Mouse (Mus musculus): ENCODE data around the gene Gm42669. TPM values are rescaled to one million over a fixed set of nuclear protein-coding genes. Genes with fewer than 3 reads are reported as not detected.

The Gm42669 gene
- polyA plus RNA-seq, 1 experiment from 2014 or later: 0.57 TPM

GRCm38 (mm10) chr5:107492471-107492870 is 14.9 kb upstream of the Gm42669 start:
- ATAC-seq (ENCODE audit: low FRiP score) (no peak), DNase-seq (ENCODE audit: low spot score) (no peak)
- no peak overlapping the region for H3K9ac ChIP-seq (ENCODE audit: low read depth, low read length)
- no peak overlapping the region for H3K4me2 ChIP-seq (replicated peaks; ENCODE audit: low read depth, low read length)
- H3K4me1 ChIP-seq (replicated peaks; ENCODE audit: control insufficient read depth, insufficient read depth, low read length): 0 out of 2 replicates have a peak, but pooled peaks cover under 1% of the 10 kb centered on the region
- no peak overlapping the region for H3K27ac ChIP-seq (ENCODE audit: low read depth, low read length)
- H3K4me3 ChIP-seq (ENCODE audit: low read depth, low read length): no peak overlapping the region
- H3K27me3 ChIP-seq (ENCODE audit: control insufficient read depth, insufficient read depth, low read length): no peaks in the 10 kb centered on the region
- 88% methylated on average over 2 of the region's 2 CpGs for WGBS
- no peaks in the 10 kb centered on the region for H3K9me3 ChIP-seq (ENCODE audit: control insufficient read depth, low read length)
- H3K36me3 ChIP-seq (ENCODE audit: control insufficient read depth, insufficient read depth, low read length): no peaks in the 10 kb centered on the region

GRCm38 (mm10) chr5:107494759-107495158 is 12.7 kb upstream of the Gm42669 start:
- H3K9me3 ChIP-seq (ENCODE audit: control insufficient read depth, low read length): no peaks in the 10 kb centered on the region
- ATAC-seq (ENCODE audit: low FRiP score) (no peak), DNase-seq (ENCODE audit: low spot score) (no peak)
- 0 out of 2 replicates have a peak, but pooled peaks cover 2% of the 10 kb centered on the region for H3K4me1 ChIP-seq (replicated peaks; ENCODE audit: control insufficient read depth, insufficient read depth, low read length)
- 97% methylated on average over 5 of the region's 5 CpGs for WGBS
- H3K36me3 ChIP-seq (ENCODE audit: control insufficient read depth, insufficient read depth, low read length): no peaks in the 10 kb centered on the region
- no peak overlapping the region for H3K9ac ChIP-seq (ENCODE audit: low read depth, low read length)
- no peak overlapping the region for H3K4me2 ChIP-seq (replicated peaks; ENCODE audit: low read depth, low read length)
- no peak overlapping the region for H3K27ac ChIP-seq (ENCODE audit: low read depth, low read length)
- no peaks in the 10 kb centered on the region for H3K27me3 ChIP-seq (ENCODE audit: control insufficient read depth, insufficient read depth, low read length)
- no peak overlapping the region for H3K4me3 ChIP-seq (ENCODE audit: low read depth, low read length)

GRCm38 (mm10) chr5:107496047-107496446 is 11.4 kb upstream of the Gm42669 start:
- no peak overlapping the region for H3K9ac ChIP-seq (ENCODE audit: low read depth, low read length)
- 90% methylated on average over 2 of the region's 2 CpGs for WGBS
- no peaks in the 10 kb centered on the region for H3K9me3 ChIP-seq (ENCODE audit: control insufficient read depth, low read length)
- ATAC-seq (ENCODE audit: low FRiP score) (no peak), DNase-seq (ENCODE audit: low spot score) (no peak)
- H3K27ac ChIP-seq (ENCODE audit: low read depth, low read length): no peak overlapping the region
- H3K27me3 ChIP-seq (ENCODE audit: control insufficient read depth, insufficient read depth, low read length): no peaks in the 10 kb centered on the region
- H3K4me3 ChIP-seq (ENCODE audit: low read depth, low read length): no peak overlapping the region
- 0 out of 2 replicates have a peak, but pooled peaks cover 2% of the 10 kb centered on the region for H3K4me1 ChIP-seq (replicated peaks; ENCODE audit: control insufficient read depth, insufficient read depth, low read length)
- no peak overlapping the region for H3K4me2 ChIP-seq (replicated peaks; ENCODE audit: low read depth, low read length)
- no peaks in the 10 kb centered on the region for H3K36me3 ChIP-seq (ENCODE audit: control insufficient read depth, insufficient read depth, low read length)

GRCm38 (mm10) chr5:107497519-107498501 is 9.6 kb upstream of the Gm42669 start:
- Histone ChIP-seq H3K4me1 (replicated peaks; ENCODE audit: control insufficient read depth, insufficient read depth, low read length) (0 out of 2 replicates have a peak, but pooled peaks cover 2% of the 10 kb centered on the region), H3K27me3 (ENCODE audit: control insufficient read depth, insufficient read depth, low read length) (no peaks in the 10 kb centered on the region), H3K36me3 (ENCODE audit: control insufficient read depth, insufficient read depth, low read length) (no peaks in the 10 kb centered on the region), H3K4me3 (ENCODE audit: low read depth, low read length) (no peak overlapping the region; the same call in 1 of the 2 replicates), H3K27ac (ENCODE audit: low read depth, low read length) (peak overlapping the region; percentile 14; the same call in 1 of the 2 replicates), H3K4me2 (replicated peaks; ENCODE audit: low read depth, low read length) (peak overlapping the region; percentile 14; the same call in 1 of the 2 replicates), H3K9ac (ENCODE audit: low read depth, low read length) (no peak overlapping the region), H3K9me3 (ENCODE audit: control insufficient read depth, low read length) (no peaks in the 10 kb centered on the region)
- ATAC-seq (ENCODE audit: low FRiP score) (peak; percentile 89), DNase-seq (ENCODE audit: low spot score) (peak; percentile 63)
- WGBS: 59% methylated on average over 10 of the region's 10 CpGs

GRCm38 (mm10) chr5:107498806-107499310 is 8.6 kb upstream of the Gm42669 start:
- Histone ChIP-seq H3K4me1 (replicated peaks; ENCODE audit: control insufficient read depth, insufficient read depth, low read length) (0 out of 2 replicates have a peak, but pooled peaks cover 2% of the 10 kb centered on the region), H3K4me3 (ENCODE audit: low read depth, low read length) (no peak overlapping the region), H3K4me2 (replicated peaks; ENCODE audit: low read depth, low read length) (peak overlapping the region; percentile 6; the same call in 1 of the 2 replicates), H3K27ac (ENCODE audit: low read depth, low read length) (no peak overlapping the region), H3K27me3 (ENCODE audit: control insufficient read depth, insufficient read depth, low read length) (no peaks in the 10 kb centered on the region), H3K9me3 (ENCODE audit: control insufficient read depth, low read length) (no peaks in the 10 kb centered on the region), H3K9ac (ENCODE audit: low read depth, low read length) (no peak overlapping the region), H3K36me3 (ENCODE audit: control insufficient read depth, insufficient read depth, low read length) (no peaks in the 10 kb centered on the region)
- DNase-seq (ENCODE audit: low spot score) (no peak), ATAC-seq (ENCODE audit: low FRiP score) (no peak)
- 58% methylated on average over 5 of the region's 5 CpGs for WGBS

GRCm38 (mm10) chr5:107499891-107500535 is 7.4 kb upstream of the Gm42669 start:
- 90% methylated on average over 5 of the region's 5 CpGs for WGBS
- DNase-seq (ENCODE audit: low spot score): no peak

GRCm38 (mm10) chr5:107500741-107501140 is 6.7 kb upstream of the Gm42669 start:
- Histone ChIP-seq H3K4me1 (replicated peaks; ENCODE audit: control insufficient read depth, insufficient read depth, low read length) (0 out of 2 replicates have a peak, but pooled peaks cover 2% of the 10 kb centered on the region), H3K4me2 (replicated peaks; ENCODE audit: low read depth, low read length) (no peak overlapping the region)
- no peak for ATAC-seq (ENCODE audit: low FRiP score)

More at GRCm38 (mm10) chr5:107499891-107500535, 7.4 kb upstream of the Gm42669 start:
- no peaks in the 10 kb centered on the region for H3K36me3 ChIP-seq (ENCODE audit: control insufficient read depth, insufficient read depth, low read length)
- H3K4me3 ChIP-seq (ENCODE audit: low read depth, low read length): no peak overlapping the region
- no peak overlapping the region for H3K27ac ChIP-seq (ENCODE audit: low read depth, low read length)
- H3K4me2 ChIP-seq (replicated peaks; ENCODE audit: low read depth, low read length): no peak overlapping the region
- 0 out of 2 replicates have a peak, but pooled peaks cover 2% of the 10 kb centered on the region for H3K4me1 ChIP-seq (replicated peaks; ENCODE audit: control insufficient read depth, insufficient read depth, low read length)
- no peak overlapping the region for H3K9ac ChIP-seq (ENCODE audit: low read depth, low read length)
- ATAC-seq (ENCODE audit: low FRiP score): no peak
- H3K27me3 ChIP-seq (ENCODE audit: control insufficient read depth, insufficient read depth, low read length): no peaks in the 10 kb centered on the region
- no peaks in the 10 kb centered on the region for H3K9me3 ChIP-seq (ENCODE audit: control insufficient read depth, low read length)

GRCm38 (mm10) chr5:107510503-107510902 is 3.1 kb downstream of the Gm42669 start:
- 88% methylated on average over 10 of the region's 10 CpGs for WGBS
- Histone ChIP-seq H3K4me1 (replicated peaks; ENCODE audit: control insufficient read depth, insufficient read depth, low read length) (no peaks in the 10 kb centered on the region), H3K27ac (ENCODE audit: low read depth, low read length) (no peak overlapping the region), H3K36me3 (ENCODE audit: control insufficient read depth, insufficient read depth, low read length) (no peaks in the 10 kb centered on the region), H3K4me2 (replicated peaks; ENCODE audit: low read depth, low read length) (no peak overlapping the region), H3K9ac (ENCODE audit: low read depth, low read length) (no peak overlapping the region), H3K9me3 (ENCODE audit: control insufficient read depth, low read length) (no peaks in the 10 kb centered on the region), H3K4me3 (ENCODE audit: low read depth, low read length) (no peak overlapping the region), H3K27me3 (ENCODE audit: control insufficient read depth, insufficient read depth, low read length) (no peaks in the 10 kb centered on the region)
- DNase-seq (ENCODE audit: low spot score) (no peak), ATAC-seq (ENCODE audit: low FRiP score) (no peak)

More at GRCm38 (mm10) chr5:107500741-107501140, 6.7 kb upstream of the Gm42669 start:
- H3K36me3 ChIP-seq (ENCODE audit: control insufficient read depth, insufficient read depth, low read length): no peaks in the 10 kb centered on the region
- H3K9ac ChIP-seq (ENCODE audit: low read depth, low read length): no peak overlapping the region
- no peaks in the 10 kb centered on the region for H3K9me3 ChIP-seq (ENCODE audit: control insufficient read depth, low read length)
- WGBS: 100% methylated on average over 1 of the region's 1 CpGs
- H3K27ac ChIP-seq (ENCODE audit: low read depth, low read length): no peak overlapping the region
- DNase-seq (ENCODE audit: low spot score): no peak
- H3K4me3 ChIP-seq (ENCODE audit: low read depth, low read length): no peak overlapping the region
- no peaks in the 10 kb centered on the region for H3K27me3 ChIP-seq (ENCODE audit: control insufficient read depth, insufficient read depth, low read length)
